Mouse (Mus musculus) hindbrain, embryonic 16.5 days (tissue): Measurements from ENCODE around the gene Zbtb43. TPM values are rescaled to one million over a fixed set of nuclear protein-coding genes. Genes with fewer than 3 reads are reported as not detected.
A peak's percentile ranks its signal among the peaks of the same experiment; 100 is the strongest.

ENCODE experiments used
- ATAC-seq: fragments of 200-750 bp; cut with Nextera tagmentation; 2 replicates; pipeline ENCODE4 v1.8.0; 2017; ENCODE audit warnings: moderate TSS enrichment, moderate library complexity
- H3K27ac ChIP-seq: fragments of 300-500 bp; sonication (generic); 2 replicates; pipeline ENCODE4 v1.5.1; 2014; ENCODE audit warnings: low read depth, mild to moderate bottlenecking, control low read depth, low read length, moderate library complexity
- H3K27me3 ChIP-seq: fragments of 300-500 bp; sonication (generic); replicated peaks from 2 replicates; pipeline ENCODE4 v1.6.1; 2014; ENCODE audit warnings: low read length; ENCODE audit not compliant: control insufficient read depth, insufficient read depth
- H3K36me3 ChIP-seq: fragments of 300-500 bp; sonication (generic); 2 replicates; pipeline ENCODE4 v1.6.1; 2014; ENCODE audit warnings: mild to moderate bottlenecking, low read length, moderate library complexity, mixed read lengths; ENCODE audit not compliant: control insufficient read depth, insufficient read depth
- H3K4me1 ChIP-seq: fragments of 300-500 bp; sonication (generic); 2 replicates; pipeline ENCODE4 v1.6.1; 2014; ENCODE audit warnings: low read depth, low read length; ENCODE audit not compliant: control insufficient read depth, insufficient read depth
- H3K4me2 ChIP-seq: fragments of 300-500 bp; sonication (generic); 2 replicates; pipeline ENCODE4 v1.6.1; 2014; ENCODE audit warnings: mild to moderate bottlenecking, low read length, control low read depth, moderate library complexity
- H3K4me3 ChIP-seq: fragments of 300-500 bp; sonication (generic); 2 replicates; pipeline ENCODE4 v1.5.1; 2014; ENCODE audit warnings: mild to moderate bottlenecking, low read length, control low read depth, moderate library complexity
- H3K9ac ChIP-seq: fragments of 300-500 bp; sonication (generic); 2 replicates; pipeline ENCODE4 v1.6.1; 2014; ENCODE audit warnings: low read depth, mild to moderate bottlenecking, control low read depth, low read length, moderate library complexity
- H3K9me3 ChIP-seq: fragments of 300-500 bp; sonication (generic); 2 replicates; pipeline ENCODE4 v1.6.1; 2014; ENCODE audit warnings: mild to moderate bottlenecking, low read length, moderate library complexity; ENCODE audit not compliant: control insufficient read depth
- WGBS: fragments of 180-500 bp; shearing (Covaris S2); extraction: QIAGEN DNeasy Blood & Tissue Kit; methylation state at CpG from one replicate; pipeline ENCODE4 v1.1.7; 2014; 5-methylcytosine and 5-hydroxymethylcytosine counted together
- polyA plus RNA-seq: library from polyadenylated mRNA; unstranded; fragments of >200 nt; fragmentation: Nextera tagmentation; extraction: Ambion mirVana; gene quantifications from 2 replicates; pipeline ENCODE4 v1.2.1, GENCODE M21; 2015

The Zbtb43 gene
- 20.7 and 21.7 TPM in 2 replicates for polyA plus RNA-seq

GRCm38 (mm10) chr2:33468466-33469097 is at the start of gene Zbtb43:
TSS of gene Zbtb43 (minus strand) at chr2:33468559.
- no peaks in the 10 kb centered on the region for H3K27me3 ChIP-seq
- peak within 1 kb of the TSS; percentile 91 for H3K9ac ChIP-seq
- H3K9me3 ChIP-seq: no peaks in the 10 kb centered on the region
- H3K27ac ChIP-seq: peak within 1 kb of the TSS; percentile 63
- WGBS: 7% methylated on average over 34 of the region's 36 CpGs
- H3K4me3 ChIP-seq: peak within 1 kb of the TSS; percentile 92
- peak within 1 kb of the TSS; percentile 85 for H3K4me2 ChIP-seq
- peaks cover 21% of the 10 kb centered on the region for H3K4me1 ChIP-seq
- no peaks in the 10 kb centered on the region for H3K36me3 ChIP-seq
- ATAC-seq: peak; percentile 97

GRCm38 (mm10) chr2:33515856-33516255 is 47.5 kb upstream of the Zbtb43 start:
- no peak for ATAC-seq
- Histone ChIP-seq H3K27ac (0 out of 2 replicates have a peak overlapping the region, but pooled peaks have one; percentile 17), H3K27me3 (no peaks in the 10 kb centered on the region), H3K9me3 (no peaks in the 10 kb centered on the region), H3K4me2 (0 out of 2 replicates have a peak overlapping the region, but pooled peaks have one; percentile 5), H3K36me3 (no peaks in the 10 kb centered on the region), H3K9ac (no peak overlapping the region), H3K4me1 (no peaks in the 10 kb centered on the region), H3K4me3 (no peak overlapping the region)
- WGBS: 61% methylated on average over 19 of the region's 19 CpGs

GRCm38 (mm10) chr2:33515431-33515830 is 47.1 kb upstream of the Zbtb43 start:
- Histone ChIP-seq H3K9ac (no peak overlapping the region), H3K36me3 (no peaks in the 10 kb centered on the region), H3K4me2 (0 out of 2 replicates have a peak overlapping the region, but pooled peaks have one; percentile 5), H3K4me3 (no peak overlapping the region), H3K27me3 (no peaks in the 10 kb centered on the region), H3K9me3 (no peaks in the 10 kb centered on the region), H3K27ac (0 out of 2 replicates have a peak overlapping the region, but pooled peaks have one; percentile 17), H3K4me1 (no peaks in the 10 kb centered on the region)
- ATAC-seq: no peak
- 86% methylated on average over 8 of the region's 8 CpGs for whole genome bisulfite sequencing

- ATAC-seq: no peak
- WGBS: 96% methylated on average over 1 of the region's 1 CpGs
- Histone ChIP-seq H3K27me3 (no peaks in the 10 kb centered on the region), H3K4me3 (no peak overlapping the region), H3K4me2 (no peak overlapping the region), H3K9me3 (no peaks in the 10 kb centered on the region), H3K4me1 (no peaks in the 10 kb centered on the region), H3K27ac (no peak overlapping the region), H3K36me3 (no peaks in the 10 kb centered on the region), H3K9ac (no peak overlapping the region)
Observed at GRCm38 (mm10) chr2:33510791-33511190, 42.4 kb upstream of the Zbtb43 start.

GRCm38 (mm10) chr2:33502602-33503001 is 34.2 kb upstream of the Zbtb43 start:
- 44% methylated on average over 2 of the region's 2 CpGs for WGBS
- no peak overlapping the region for H3K4me3 ChIP-seq
- no peaks in the 10 kb centered on the region for H3K4me1 ChIP-seq
- H3K36me3 ChIP-seq: no peaks in the 10 kb centered on the region
- no peaks in the 10 kb centered on the region for H3K27me3 ChIP-seq
- no peak overlapping the region for H3K4me2 ChIP-seq
- no peak overlapping the region for H3K9ac ChIP-seq
- peaks cover 7% of the 10 kb centered on the region for H3K9me3 ChIP-seq
- no peak for ATAC-seq
- H3K27ac ChIP-seq: no peak overlapping the region

- Histone ChIP-seq H3K27me3 (no peaks in the 10 kb centered on the region), H3K4me3 (no peak overlapping the region), H3K9me3 (peaks cover 7% of the 10 kb centered on the region), H3K4me2 (no peak overlapping the region), H3K27ac (no peak overlapping the region), H3K4me1 (no peaks in the 10 kb centered on the region), H3K9ac (no peak overlapping the region), H3K36me3 (no peaks in the 10 kb centered on the region)
- no peak for ATAC-seq
- WGBS: 76% methylated on average over 4 of the region's 4 CpGs
Observed at GRCm38 (mm10) chr2:33498280-33498679, 29.9 kb upstream of the Zbtb43 start.

GRCm38 (mm10) chr2:33495654-33496053 is 27.3 kb upstream of the Zbtb43 start:
- no peaks in the 10 kb centered on the region for H3K36me3 ChIP-seq
- WGBS: 56% methylated on average over 3 of the region's 3 CpGs
- no peak overlapping the region for H3K4me2 ChIP-seq
- no peaks in the 10 kb centered on the region for H3K4me1 ChIP-seq
- H3K9ac ChIP-seq: no peak overlapping the region
- H3K4me3 ChIP-seq: no peak overlapping the region
- ATAC-seq: no peak
- no peaks in the 10 kb centered on the region for H3K27me3 ChIP-seq
- H3K27ac ChIP-seq: no peak overlapping the region
- peaks cover 7% of the 10 kb centered on the region for H3K9me3 ChIP-seq

GRCm38 (mm10) chr2:33492041-33492440 is 23.7 kb upstream of the Zbtb43 start:
- H3K9ac ChIP-seq: no peak overlapping the region
- H3K9me3 ChIP-seq: no peaks in the 10 kb centered on the region; the same call in 1 of the 2 replicates
- H3K4me1 ChIP-seq: peaks cover 5% of the 10 kb centered on the region
- no peaks in the 10 kb centered on the region for H3K36me3 ChIP-seq
- no peak overlapping the region for H3K4me3 ChIP-seq
- 92% methylated on average over 3 of the region's 3 CpGs for WGBS
- no peak overlapping the region for H3K4me2 ChIP-seq
- ATAC-seq: no peak
- no peaks in the 10 kb centered on the region for H3K27me3 ChIP-seq
- H3K27ac ChIP-seq: no peak overlapping the region

- Histone ChIP-seq H3K27ac (no peak overlapping the region), H3K4me2 (no peak overlapping the region), H3K27me3 (no peaks in the 10 kb centered on the region), H3K36me3 (no peaks in the 10 kb centered on the region), H3K4me3 (no peak overlapping the region), H3K4me1 (peaks cover 6% of the 10 kb centered on the region), H3K9me3 (no peaks in the 10 kb centered on the region), H3K9ac (no peak overlapping the region; the same call in 1 of the 2 replicates)
- WGBS: 51% methylated on average over 10 of the region's 10 CpGs
- ATAC-seq: 0 out of 2 replicates have a peak, but pooled peaks have one; percentile 34
Observed at GRCm38 (mm10) chr2:33489565-33489964, 21.2 kb upstream of the Zbtb43 start.
